Mouse (Mus musculus): Measurements from ENCODE around the gene Csrp1. TPM values are rescaled to one million over a fixed set of nuclear protein-coding genes. Genes with fewer than 3 reads are reported as not detected.

The Csrp1 gene
- total RNA-seq, 2 experiments from 2014 or later, result 211 to 220 TPM

Other genes with a start within 250 kb of the Csrp1 start
- gene Nav1, start 112.8 kb upstream of the Csrp1 start, total RNA-seq (2021), result 10 to 100 TPM; 64.6 to 75.1 TPM
- 10 to 100 TPM; 14.0 to 16.6 TPM for gene Phlda3, start 46.1 kb downstream of the Csrp1 start, total RNA-seq (2021)
- 1 to 10 TPM; 2.1 to 3.5 TPM for gene Tnni1, start 59.4 kb downstream of the Csrp1 start, total RNA-seq (2021)
- gene Lad1, start 98.5 kb downstream of the Csrp1 start, total RNA-seq (2021), result under 1 TPM; 0.62 to 0.73 TPM
- gene Tnnt2, start 116.3 kb downstream of the Csrp1 start, total RNA-seq (2021), result 1 to 10 TPM in 1 of 2 experiments, under 1 TPM in 1; 0.60 to 1.1 TPM
- not detected for gene Pkp1, start 199.1 kb downstream of the Csrp1 start, total RNA-seq (2021)